Mouse (Mus musculus) heart, postnatal 14 days (tissue): ENCODE measurements around the gene Ap3m1. TPM values are rescaled to one million over a fixed set of nuclear protein-coding genes. Genes with fewer than 3 reads are reported as not detected.
A peak's percentile ranks its signal among the peaks of the same experiment; 100 is the strongest.

ENCODE experiments used
- DNase-seq, 2 experiments: peaks; one replicate each; pipeline ENCODE4 v3.0.0; 2021 to 2022
- intact Hi-C: fragments of 180-260 bp; cut with DNase I; formaldehyde crosslinking; loops from one replicate; pipeline ENCODE4 v1.15.1; 2025
- total RNA-seq, 2 experiments: library from RNA; stranded (reverse); gene quantifications; 2 replicates each; pipeline ENCODE4 v1.2.3; 2021

The Ap3m1 gene
- total RNA-seq, 2 experiments from 2014 or later: 69.5 to 71.4 TPM

DNA sequence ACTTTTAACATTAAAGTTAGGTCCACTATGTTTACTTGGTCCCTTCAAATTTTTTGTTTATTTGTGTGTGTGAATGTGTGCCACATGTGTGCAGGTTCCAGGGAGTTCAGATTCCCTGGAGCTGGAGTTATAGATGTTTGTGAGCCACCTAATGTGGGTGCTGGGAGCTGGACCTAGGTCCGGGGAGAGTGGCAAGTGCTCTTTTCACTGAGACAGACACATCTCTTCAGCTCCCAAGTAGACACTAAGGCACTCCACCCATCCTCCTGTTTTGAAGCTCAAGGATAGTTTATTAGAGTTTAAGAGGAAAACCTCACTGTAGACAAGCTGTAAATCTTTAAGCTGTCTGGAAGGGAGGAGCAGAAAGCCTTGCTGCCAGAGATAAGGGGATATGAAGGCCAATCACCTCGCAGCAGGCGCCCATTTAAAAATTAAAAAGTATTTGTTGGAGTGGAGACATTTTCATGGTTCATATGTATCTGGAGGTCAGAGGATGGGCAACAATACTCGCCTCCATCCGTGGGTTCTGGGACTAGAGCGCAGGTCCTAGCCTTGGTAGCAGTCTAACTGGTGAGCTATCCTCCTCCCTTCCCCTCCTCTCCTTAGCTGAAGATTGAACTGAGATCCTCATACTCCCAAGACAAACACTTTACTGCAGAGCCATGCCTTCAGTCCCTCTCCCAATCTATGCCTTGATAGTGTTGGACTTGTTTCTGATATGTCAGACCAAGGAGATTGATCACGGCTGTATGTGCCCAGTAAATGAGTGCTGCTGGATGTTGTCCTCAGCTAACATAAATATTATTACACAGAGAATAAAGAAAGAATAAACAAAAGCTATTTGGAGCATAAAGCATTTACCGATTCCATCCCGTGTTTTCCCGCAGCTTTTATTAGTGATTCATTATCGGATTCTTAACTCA, 22.4 kb upstream of the Ap3m1 start:
- no peak for DNase-seq
- intact Hi-C loops: loop anchor here (5.0 kb wide), 1 partner anchor 38 kb away; no protein-coding TSS in a partner anchor

DNA sequence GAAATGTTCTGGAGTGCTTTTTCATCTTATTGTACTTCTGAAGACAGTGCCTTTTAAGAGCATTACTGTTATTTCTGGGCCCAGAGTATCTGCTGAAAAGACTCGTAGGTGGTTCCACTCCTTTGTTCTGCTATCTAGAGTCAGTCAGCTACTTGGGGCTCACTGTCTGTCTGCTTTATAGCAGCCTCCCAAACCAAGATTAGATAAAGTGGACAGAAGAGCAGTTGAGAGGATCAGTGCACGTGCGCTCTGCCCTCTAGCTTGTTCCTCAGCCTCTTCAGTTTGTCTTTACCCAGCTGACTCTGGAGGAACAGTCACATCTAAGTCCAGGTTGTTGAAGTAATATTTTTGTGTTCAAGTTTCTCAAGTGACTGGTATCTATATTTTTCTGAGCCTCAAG, 21.7 kb upstream of the Ap3m1 start:
- intact Hi-C loops: no loop called here
- no peak for DNase-seq

DNA sequence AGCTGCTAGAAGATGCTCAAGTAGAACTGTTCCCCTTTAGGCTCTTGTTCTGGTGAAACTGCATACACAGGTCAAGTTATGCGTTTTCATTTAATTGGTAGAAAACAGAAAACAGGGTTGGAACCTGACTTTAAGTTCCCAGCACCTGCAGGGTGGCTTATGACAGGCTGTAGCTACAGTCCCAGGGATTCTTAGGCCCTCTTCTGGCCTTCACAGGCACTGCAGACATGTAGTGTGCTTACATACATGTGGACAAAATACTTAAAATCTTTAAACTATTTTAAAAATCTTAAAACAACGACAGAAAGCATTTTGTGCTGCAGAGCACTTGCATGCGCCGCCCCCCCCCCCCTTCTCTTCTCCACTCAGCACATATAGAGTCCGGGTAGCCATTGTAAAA, 17.3 kb upstream of the Ap3m1 start:
- intact Hi-C loops: no loop called here
- DNase-seq: no peak

DNA sequence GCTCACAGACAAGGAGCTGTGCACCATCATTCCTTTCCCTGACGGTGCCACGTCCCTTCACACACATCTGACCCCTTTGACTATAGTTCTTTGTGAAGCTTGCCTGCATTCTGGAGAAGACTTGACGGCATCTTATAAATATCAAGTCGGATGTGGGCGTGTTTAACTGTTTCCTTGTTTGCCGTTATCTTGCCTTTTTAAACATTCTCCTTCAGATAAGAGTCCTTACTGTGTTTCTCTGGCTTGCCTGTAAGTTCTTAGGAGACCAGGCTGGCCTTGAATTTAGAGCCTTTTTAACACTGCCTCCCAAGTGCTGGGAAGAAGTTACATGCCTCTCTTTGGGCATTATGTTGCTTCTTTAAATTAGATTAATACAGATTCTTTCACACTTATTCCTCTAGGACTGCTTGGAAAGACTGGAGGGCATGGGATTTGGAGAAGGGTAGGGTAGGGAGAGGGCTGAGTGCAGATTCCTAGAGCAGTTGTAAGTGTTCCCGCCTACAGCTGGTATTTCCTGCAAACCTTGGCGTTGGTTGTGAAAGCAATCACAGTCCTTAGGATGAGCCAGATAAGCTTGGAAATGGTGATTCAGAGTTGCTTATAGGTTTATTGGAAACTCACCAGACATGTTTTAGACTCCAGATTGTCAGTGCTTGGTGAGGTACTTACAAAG, 13.3 kb upstream of the Ap3m1 start:
- DNase-seq: no peak

DNA sequence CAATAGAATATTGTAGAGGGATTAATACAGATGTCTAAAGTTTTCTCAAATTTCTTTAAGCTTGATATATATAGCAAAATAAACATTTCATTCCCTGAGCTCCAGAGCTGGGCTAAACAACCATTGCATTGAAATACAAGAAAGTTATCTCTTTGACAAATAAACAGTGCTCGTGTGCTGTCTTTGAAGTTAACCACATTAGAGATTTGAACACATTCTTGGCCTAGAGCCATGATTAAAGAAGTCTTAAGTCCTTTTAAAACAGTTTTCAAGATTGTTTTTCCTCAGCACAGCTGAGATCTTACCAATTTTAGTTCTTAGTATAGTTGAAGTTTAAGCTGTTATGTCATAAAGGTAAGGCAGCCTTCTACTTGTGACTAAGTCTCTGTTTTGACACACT, 12.0 kb upstream of the Ap3m1 start:
- intact Hi-C loops: no loop called here
- DNase-seq: no peak

More for the DNA sequence above, 13.3 kb upstream of the Ap3m1 start:
- intact Hi-C loops: no loop called here

DNA sequence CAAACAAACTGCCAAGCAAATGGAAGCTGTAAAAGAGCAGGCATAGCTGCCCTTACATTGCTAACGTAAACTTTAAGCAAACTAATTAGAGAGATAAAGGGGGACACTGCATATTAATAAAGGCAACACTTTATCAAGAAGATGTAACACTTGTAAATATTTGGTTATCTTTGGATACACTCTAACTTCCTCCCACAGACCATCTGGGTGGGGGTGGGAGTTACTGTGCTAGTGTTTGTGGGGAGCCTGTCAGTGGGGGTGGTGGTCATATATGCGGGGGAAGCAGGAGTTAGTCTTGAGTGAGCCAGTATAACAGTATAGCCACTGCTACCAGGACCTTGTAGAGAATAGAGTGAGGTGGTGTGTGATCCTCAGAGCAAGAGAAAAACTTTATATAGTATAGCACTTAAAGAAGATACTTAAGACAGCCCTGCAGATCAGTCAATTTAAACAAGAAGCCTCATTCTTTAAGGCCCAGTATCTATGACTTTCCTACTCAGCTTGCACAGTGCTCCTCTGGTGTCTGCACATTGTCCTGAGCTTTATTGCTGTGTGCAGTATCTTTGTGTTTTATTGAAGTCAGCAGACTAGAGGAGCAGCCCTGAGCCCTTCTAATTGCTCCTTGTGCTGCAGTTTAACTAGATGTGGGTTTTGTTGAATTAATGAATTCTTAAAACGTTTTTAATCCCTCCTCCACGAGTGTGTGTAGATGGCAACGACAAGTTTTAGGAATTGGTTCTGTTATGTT, 10.6 kb upstream of the Ap3m1 start:
- intact Hi-C loops: no loop called here
- no peak for DNase-seq

DNA sequence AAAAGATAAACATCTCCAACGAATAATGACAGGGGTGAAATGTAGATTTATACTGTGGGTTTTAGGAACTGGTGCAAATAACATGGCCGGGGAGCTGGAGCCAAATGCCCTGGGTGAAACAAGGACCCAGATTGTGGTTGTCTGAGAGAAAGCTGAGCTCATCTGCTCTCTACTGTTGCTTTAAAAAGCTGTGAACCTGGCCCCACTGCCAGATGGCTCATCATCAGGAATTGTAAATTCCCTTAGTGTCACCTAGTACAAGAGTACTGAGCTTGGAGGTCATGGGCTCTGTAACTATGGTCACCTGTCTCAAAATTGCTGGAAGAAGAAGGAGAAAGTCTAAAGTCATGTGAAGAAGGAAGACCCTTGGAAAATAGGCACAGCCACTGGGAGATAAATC, 6.7 kb upstream of the Ap3m1 start:
- peak in 1 of 2 experiments; percentile 48 for DNase-seq
- intact Hi-C loops: no loop called here

DNA sequence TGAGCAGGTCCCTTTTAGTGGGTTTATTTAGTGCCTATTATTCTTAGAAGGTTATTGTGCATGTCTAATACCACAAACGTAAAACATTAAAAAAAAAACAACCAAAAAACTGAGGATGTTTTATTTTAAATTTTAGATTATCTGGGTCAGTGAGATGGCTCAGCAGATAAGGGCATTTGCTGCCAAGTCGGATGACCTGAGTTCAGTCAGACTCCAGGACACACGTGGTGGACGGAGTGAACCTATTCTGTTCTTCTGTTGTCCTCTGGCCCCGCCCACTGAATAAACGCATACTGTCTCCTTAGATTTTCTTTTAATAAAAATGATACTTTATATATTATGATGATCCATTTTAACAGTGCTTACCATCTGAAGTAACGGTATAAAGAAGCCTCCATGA, 1.3 kb upstream of the Ap3m1 start:
- DNase-seq: peak in 1 of 2 experiments; percentile 28
- intact Hi-C loops: loop anchor here (5.0 kb wide), 1 partner anchor 59 kb away; no protein-coding TSS in a partner anchor

DNA sequence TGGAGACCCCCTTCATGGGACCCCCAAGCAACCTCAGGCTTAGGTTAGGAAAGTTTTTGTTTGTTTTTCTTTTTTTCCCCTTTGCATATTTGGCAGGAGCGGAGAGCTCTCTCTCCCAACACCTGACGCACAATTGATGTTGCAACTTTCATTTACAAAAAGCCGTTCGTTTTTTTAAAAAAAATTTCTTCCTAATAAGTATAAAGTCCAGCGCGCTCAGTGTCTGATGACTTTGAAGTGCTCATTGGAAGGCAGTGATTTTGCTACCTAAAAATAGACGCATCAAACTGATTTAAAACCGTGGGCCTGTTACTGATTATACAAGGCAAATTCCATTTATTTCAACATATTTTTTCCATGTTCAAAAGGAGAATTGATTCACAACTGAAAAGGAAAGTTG, 843 bp upstream of the Ap3m1 start:
- DNase-seq: no peak
- intact Hi-C loops: loop anchor here (5.0 kb wide), 1 partner anchor 59 kb away; no protein-coding TSS in a partner anchor

DNA sequence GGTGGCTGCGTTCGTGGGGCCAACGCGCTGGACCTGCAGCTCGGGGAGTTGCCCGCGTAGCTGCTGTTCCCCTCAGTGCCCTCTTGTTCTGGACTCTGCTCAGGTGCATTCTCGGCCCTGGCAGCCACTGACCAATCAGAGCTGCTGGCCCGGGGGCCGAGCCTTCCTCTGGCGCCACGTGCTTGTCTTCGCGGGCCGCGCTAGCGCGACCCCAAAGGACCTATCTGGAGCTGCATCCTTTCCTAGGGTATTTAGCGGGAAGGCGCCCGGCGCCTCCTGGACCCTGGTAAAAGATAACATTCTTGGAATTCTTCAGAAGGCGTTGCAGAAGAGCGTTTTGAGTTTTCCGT, 448 bp upstream of the Ap3m1 start:
- intact Hi-C loops: loop anchor here (5.0 kb wide), 1 partner anchor 60 kb away; no protein-coding TSS in a partner anchor

DNA sequence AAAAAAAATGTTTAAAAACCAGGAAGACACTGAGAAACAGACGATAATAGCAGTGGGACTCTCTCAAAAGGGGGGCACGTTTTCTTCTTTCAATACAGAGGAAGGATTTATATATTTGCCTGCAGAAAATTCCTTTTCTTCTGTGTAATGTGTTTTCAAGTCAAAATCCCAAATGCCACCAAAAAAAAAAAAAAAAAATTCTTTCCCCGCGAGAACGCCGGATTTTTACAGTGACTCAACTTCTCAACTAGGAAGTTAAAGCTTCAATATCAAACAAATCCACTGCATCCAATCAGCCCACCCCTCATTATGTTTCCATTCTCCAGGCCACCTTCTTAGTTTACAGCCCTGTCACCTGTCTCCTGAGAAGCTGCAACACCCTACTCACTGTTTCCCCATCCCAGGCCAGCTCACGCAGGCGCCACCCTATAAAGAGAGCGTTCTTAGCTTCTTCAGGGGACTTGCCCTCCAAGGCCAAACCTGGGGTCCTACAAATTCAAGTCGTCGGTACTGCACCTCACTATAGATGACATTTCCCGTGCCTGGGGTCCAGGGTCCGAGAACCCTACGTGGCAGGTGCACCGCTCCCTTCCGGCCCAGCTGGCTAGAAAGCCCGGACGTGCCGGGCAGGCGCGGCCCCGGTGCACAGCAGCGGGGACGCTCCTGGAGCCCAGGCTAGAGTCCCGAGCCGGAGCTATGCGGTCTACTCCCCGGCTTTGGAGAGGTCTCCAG, 762 bp downstream of the Ap3m1 start:
- DNase-seq: no peak
- intact Hi-C loops: loop anchor here (5.0 kb wide), 1 partner anchor 61 kb away; no protein-coding TSS in a partner anchor

More for the DNA sequence above, 448 bp upstream of the Ap3m1 start:
- DNase-seq: peak; percentile 80 to 82

DNA sequence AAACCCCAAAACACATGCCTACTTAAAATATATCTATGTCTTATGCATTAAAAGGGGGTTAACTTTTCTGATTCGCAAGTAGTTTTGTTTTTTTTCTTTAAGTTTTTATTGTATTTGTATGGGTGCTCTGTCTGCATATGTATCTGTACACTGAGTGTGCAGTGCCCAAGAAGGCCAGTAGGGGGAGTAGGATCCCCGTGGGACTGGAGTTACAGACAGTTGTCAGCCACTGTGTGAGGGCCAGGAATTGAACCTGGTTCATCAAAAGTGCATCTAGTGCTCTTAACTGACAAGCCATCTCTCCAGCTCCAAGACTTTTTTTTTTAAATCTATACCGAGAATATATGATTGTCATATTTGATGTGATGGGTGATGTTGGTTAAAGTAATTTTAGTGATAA, 1.6 kb downstream of the Ap3m1 start:
- intact Hi-C loops: loop anchor here (5.0 kb wide), 1 partner anchor 62 kb away; no protein-coding TSS in a partner anchor

DNA sequence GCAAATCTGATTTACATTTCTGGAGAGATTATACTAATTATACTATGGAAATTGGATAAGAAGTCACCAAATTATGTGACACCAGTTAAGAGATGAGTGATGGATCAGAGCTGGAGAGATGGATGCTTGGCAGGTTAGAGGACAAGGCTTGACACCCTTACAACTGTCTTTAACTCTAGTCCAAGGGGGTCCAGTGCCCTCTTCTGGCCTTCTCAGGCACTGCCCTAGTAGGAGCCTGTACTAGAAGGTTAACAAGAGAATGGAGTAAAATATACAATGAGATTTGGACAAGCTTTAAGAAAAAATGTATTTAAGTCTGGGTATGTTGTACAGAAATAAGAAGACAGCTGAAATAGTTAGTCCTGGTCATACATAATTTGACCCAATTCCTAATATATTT, 3.4 kb downstream of the Ap3m1 start:
- DNase-seq: peak; percentile 52 to 60
- intact Hi-C loops: no loop called here

More for the DNA sequence above, 1.6 kb downstream of the Ap3m1 start:
- DNase-seq: peak in 1 of 2 experiments; percentile 46

DNA sequence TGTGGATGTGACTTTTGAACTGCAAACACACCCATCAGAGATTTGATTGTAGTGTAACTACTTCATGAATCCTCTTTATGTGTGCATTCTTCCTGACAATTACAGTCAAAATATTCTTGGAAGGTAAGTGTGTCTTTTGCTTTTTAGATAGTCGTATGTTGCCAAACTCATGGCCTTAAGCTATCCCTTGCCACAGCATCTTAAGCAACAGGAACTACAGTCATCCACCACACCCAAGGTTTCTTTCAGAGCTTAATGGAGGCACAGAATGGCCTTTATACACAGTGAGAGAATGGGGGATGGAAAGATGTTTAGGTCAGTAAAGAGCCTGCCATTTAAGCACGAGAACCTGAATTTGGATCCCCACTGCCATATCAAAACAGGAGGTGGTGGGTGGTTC, 4.5 kb downstream of the Ap3m1 start:
- no peak for DNase-seq
- intact Hi-C loops: no loop called here

DNA sequence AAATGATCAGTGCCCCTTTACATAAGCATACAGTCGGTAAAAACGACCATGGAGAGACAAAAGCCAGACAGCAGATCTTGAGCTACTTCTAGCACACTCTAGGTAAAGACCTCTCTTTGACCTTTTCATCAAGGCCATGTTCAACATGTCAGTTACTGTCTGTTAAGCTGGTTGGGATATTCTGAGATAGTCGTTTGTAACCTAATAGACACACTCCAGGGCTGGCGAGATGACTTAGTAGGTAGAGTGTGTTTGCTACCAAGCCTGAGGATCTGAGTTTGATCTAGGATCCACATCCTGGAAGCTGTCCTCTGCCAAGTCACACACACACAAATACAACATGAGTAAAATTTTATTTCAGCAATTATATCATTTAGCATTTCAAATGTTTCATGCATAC, 12.7 kb downstream of the Ap3m1 start:
- intact Hi-C loops: no loop called here
- DNase-seq: no peak

DNA sequence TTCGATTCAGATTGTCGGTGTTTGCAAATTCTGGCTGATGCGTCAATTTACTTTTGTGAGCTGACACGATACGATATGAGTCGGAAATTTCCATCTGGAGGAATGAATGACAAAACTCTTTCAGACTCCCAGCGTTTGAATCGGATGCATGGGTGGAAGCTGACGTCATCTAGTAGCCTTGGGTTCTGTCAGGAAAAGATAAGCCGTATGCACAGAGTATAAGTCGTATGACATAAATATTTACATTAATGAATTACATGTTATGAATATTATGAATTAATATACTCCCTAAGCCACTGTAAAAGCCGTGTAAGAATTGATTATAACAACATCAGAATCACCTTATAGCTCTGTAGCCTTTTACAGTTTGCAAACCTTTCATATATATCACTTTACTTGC, 13.2 kb downstream of the Ap3m1 start:
- intact Hi-C loops: no loop called here
- no peak for DNase-seq

DNA sequence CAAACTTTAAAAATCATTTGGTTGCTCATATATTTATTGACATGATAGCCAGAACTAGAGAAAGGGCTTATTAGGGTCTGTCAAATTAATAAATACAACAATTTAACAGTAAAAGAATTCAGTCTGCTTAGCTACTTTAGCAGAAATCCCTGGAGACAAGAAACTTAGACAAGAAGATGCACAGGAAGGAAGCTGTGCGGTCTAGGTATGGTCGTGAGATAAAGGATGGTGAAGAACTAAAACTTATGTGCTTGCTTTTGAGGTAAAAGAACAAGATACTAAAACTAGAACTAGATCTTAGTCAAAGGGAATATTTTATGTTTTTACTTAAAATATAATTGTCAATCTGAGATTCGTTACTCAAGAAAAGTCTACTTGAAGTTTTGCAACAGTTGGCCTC, 17.5 kb downstream of the Ap3m1 start:
- no peak for DNase-seq
- intact Hi-C loops: no loop called here

DNA sequence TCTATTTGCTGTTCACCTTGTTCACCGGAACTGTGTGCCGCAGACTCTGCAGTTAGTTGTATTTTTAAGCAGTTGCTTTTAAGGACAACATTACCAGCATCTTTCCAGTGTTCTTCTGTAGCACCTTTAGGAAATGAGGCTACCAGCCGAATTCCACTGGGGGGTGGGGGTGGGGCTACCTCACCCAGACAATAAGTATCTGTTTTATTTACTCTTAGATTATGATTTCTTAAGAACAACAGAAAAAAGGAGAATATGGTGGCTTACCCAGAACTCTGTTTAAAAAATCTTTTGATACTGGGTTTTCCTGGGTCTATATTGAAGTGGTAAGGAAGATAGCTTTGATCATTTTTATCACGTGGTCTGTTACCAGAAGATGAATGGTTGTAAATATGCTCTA, 18.0 kb downstream of the Ap3m1 start:
- no peak for DNase-seq
- intact Hi-C loops: no loop called here

DNA sequence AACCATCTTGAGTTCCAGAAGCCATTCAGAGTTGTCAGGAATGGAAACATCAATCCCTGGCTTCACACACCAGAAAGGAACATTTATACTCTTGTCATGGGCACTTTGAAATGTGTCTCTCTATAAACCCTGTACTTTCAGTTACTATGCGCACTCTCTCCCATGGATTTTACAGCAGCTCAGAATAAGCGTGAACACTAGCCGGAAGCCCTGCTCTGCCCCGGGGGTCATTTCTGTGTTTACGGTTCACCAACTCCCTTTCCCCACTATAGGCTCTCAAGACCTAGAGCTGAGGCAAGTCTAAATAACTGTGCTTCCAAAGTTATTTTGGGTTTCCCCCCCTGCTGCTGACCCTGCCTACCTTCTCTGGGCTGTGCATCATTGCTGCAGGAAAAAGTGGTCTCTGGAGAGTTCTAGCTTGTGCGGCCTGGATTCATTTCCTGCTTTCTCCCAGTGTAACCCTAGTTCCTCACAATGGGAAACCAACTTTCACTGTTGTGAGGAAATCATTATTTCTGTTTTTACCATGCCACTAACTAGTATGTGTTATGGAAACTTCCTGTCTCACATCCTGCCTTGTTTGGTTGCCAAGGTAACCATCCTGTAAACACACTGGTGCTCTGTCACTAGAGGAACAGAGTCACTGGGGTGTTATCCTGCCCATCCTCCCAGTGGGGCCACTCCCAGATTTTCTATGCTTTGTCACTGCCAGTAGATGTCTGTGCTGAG, 20.4 kb downstream of the Ap3m1 start:
- DNase-seq: peak; percentile 55 to 58
- intact Hi-C loops: no loop called here
